18 mouse cellular contexts compared by ENCODE assay signal in the genomic region with DNA sequence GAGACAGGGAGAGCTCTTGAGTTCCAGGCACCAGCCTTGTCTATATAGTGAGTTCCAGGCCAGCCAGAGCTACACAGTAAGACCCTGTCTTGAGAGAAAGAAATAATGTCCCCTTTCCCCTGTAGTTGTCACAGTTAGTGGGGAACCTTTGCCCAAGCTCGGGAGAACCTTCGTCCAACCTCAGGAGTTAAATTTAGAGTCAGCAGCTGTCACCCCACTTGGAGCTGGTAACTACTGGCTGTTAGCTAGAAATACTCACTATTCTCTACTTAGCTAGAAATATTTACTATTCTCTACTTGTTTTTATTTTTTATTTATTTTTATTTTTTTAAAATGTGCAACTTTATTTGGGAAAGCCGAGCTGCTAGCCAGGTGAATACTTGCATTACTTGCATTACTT. TPM values are rescaled to one million over a fixed set of nuclear protein-coding genes. Genes with fewer than 3 reads are reported as not detected.
DNase-seq lines count a peak whose midpoint lies in the region; ATAC-seq and TF ChIP-seq lines count a peak whose summit lies in the region.
"Had no signal": no experiment of that assay in that cellular context is flagged by ENCODE, and none has a peak within 500 bp of the region (broad histone marks: within the 10 kb centered on the region; RNA-seq: fewer than 3 reads in every experiment).

No protein-coding gene starts in this region.

- TF ChIP-seq EP300 in CH12.LX (IDR thresholded peaks at IDR 0.05; ENCODE audit: low read length): no peak

- no peak for ATAC-seq in heart, embryonic 12.5 days (ENCODE audit: insufficient number of reproducible peaks, low FRiP score)
- no peak for ATAC-seq in G1E (ENCODE audit: extremely low read depth, insufficient number of reproducible peaks, low FRiP score, poor library complexity, severe bottlenecking)
- ATAC-seq in liver, embryonic 12.5 days: no peak
- ATAC-seq in activated CD4-positive, CD25-positive, alpha-beta regulatory T cell, adult 4 months: no peak
- ATAC-seq in megakaryocyte progenitor cell, adult 5-6 weeks (replicated peaks; ENCODE audit: poor library complexity): no peak
- ATAC-seq: forebrain, embryonic 13.5 days; midbrain, embryonic 16.5 days had no signal

- no peak for DNase-seq in heart, adult 9 months (ENCODE audit: low spot score in 2 of 2)
- DNase-seq in CH12.LX (ENCODE audit: extremely low read depth) (no peak), G1E (ENCODE audit: low spot score) (no peak)
- DNase-seq: adrenal gland, postnatal 36 days; cerebellum, adult 18-20 months; cerebellum, postnatal 36 days; gastrocnemius, postnatal 10 days; heart, adult 18-20 months; layer of hippocampus, postnatal 36 days; lung, embryonic 14.5 days; lung, postnatal 36 days had no signal

- H3K27me3 ChIP-seq in heart, embryonic 12.5 days (replicated peaks): no peaks in the 10 kb centered on the region
- no peaks in the 10 kb centered on the region for H3K27me3 ChIP-seq in CH12.LX (replicated peaks)
- H3K27me3 ChIP-seq in G1E (ENCODE audit: insufficient read depth, low read length): no peaks in the 10 kb centered on the region
- H3K27me3 ChIP-seq in liver, embryonic 12.5 days (replicated peaks): no peaks in the 10 kb centered on the region
- H3K27me3 ChIP-seq: forebrain, embryonic 13.5 days; limb, embryonic 13.5 days had no signal

- TF ChIP-seq RAD21 in CH12.LX (IDR thresholded peaks at IDR 0.05; ENCODE audit: low read depth, low read length): no peak

- WGBS in heart, embryonic 12.5 days: 64% methylated on average over 3 of the region's 3 CpGs
- 56% methylated on average over 3 of the region's 3 CpGs for WGBS in liver, embryonic 12.5 days (ENCODE audit: insufficient replicate concordance)

- no peak overlapping the region for H3K9ac ChIP-seq in heart, embryonic 12.5 days
- H3K9ac ChIP-seq in CH12.LX (ENCODE audit: insufficient read depth, low read depth): peak overlapping the region; percentile 22; the same call in 1 of the 2 replicates
- peak overlapping the region; percentile 41 for H3K9ac ChIP-seq in liver, embryonic 12.5 days
- H3K9ac ChIP-seq: forebrain, embryonic 13.5 days; limb, embryonic 13.5 days; lung, embryonic 14.5 days had no signal

- no peaks in the 10 kb centered on the region for H3K9me3 ChIP-seq in heart, embryonic 12.5 days (replicated peaks)
- H3K9me3 ChIP-seq in CH12.LX (replicated peaks; ENCODE audit: low read length) (no peaks in the 10 kb centered on the region), G1E (replicated peaks) (no peaks in the 10 kb centered on the region)
- no peaks in the 10 kb centered on the region for H3K9me3 ChIP-seq in liver, embryonic 12.5 days (replicated peaks)
- H3K9me3 ChIP-seq: forebrain, embryonic 13.5 days; limb, embryonic 13.5 days had no signal

- H3K36me3 ChIP-seq in heart, embryonic 12.5 days: peaks cover 20% of the 10 kb centered on the region
- H3K36me3 ChIP-seq in CH12.LX (replicated peaks in 1 of 2; ENCODE audit: control insufficient read depth in 1 of 2, insufficient read depth in 1 of 2, low read length in 1 of 2): peaks cover 11 to 57% of the 10 kb centered on the region in 2 experiments
- H3K36me3 ChIP-seq in G1E (replicated peaks): peaks cover 51% of the 10 kb centered on the region
- H3K36me3 ChIP-seq in liver, embryonic 12.5 days: peaks cover 63% of the 10 kb centered on the region

- H3K27ac ChIP-seq in heart, embryonic 12.5 days (ENCODE audit: poor library complexity, severe bottlenecking): no peak overlapping the region
- no peak overlapping the region for H3K27ac ChIP-seq in CH12.LX (ENCODE audit: insufficient read depth, low read depth)
- H3K27ac ChIP-seq in liver, embryonic 12.5 days: 0 out of 2 replicates have a peak overlapping the region, but pooled peaks have one; percentile 13
- H3K27ac ChIP-seq: forebrain, embryonic 13.5 days; limb, embryonic 13.5 days had no signal

- dilution Hi-C loops in CH12.LX (cut with MboI; ENCODE audit: extremely low pct_ligation_motif_present, extremely low pct_unique_long_range_greater_than_20kb, low sequenced_read_pairs): no loop called here

- no peak for TF ChIP-seq CTCF in CH12.LX (conservative IDR thresholded peaks at IDR 0.05 in 1 of 2, IDR thresholded peaks at IDR 0.05 in 1 of 2; ENCODE audit: low read depth in 2 of 2, low read length in 2 of 2)
- TF ChIP-seq CTCF in G1E (IDR thresholded peaks at IDR 0.05; ENCODE audit: low read depth, low read length): no peak

- H3K79me2 ChIP-seq in CH12.LX (replicated peaks; ENCODE audit: control insufficient read depth, extremely low read depth, insufficient read depth, poor library complexity, severe bottlenecking): peaks cover 82% of the 10 kb centered on the region

- H3K4me1 ChIP-seq in heart, embryonic 12.5 days (replicated peaks): peaks cover 30% of the 10 kb centered on the region
- H3K4me1 ChIP-seq in CH12.LX (ENCODE audit: control insufficient read depth in 1 of 2, insufficient read depth in 2 of 2) (peaks cover 8 to 57% of the 10 kb centered on the region in 2 experiments), G1E (ENCODE audit: insufficient read depth, low read depth, low read length) (peaks cover 55% of the 10 kb centered on the region)
- peaks cover 75% of the 10 kb centered on the region for H3K4me1 ChIP-seq in liver, embryonic 12.5 days

- in situ Hi-C loops in CH12.LX (cut with MboI; ENCODE audit: low pct_ligation_motif_present, low pct_unique_long_range_greater_than_20kb, low sequenced_read_pairs): no loop called here

- no peak overlapping the region for H3K4me3 ChIP-seq in heart, embryonic 12.5 days
- H3K4me3 ChIP-seq in CH12.LX (replicated peaks in 1 of 3; ENCODE audit: low read depth in 2 of 3, low read length in 2 of 3, poor library complexity in 1 of 3) (peak overlapping the region in 2 of 3 experiments; percentile 28 to 42), G1E (ENCODE audit: low read depth, low read length) (peak overlapping the region; percentile 61; the same call in 1 of the 2 replicates)
- peak overlapping the region; percentile 77; the same call in 1 of the 2 replicates for H3K4me3 ChIP-seq in liver, embryonic 12.5 days
- H3K4me3 ChIP-seq: forebrain, embryonic 13.5 days; limb, embryonic 13.5 days had no signal

- TF ChIP-seq POLR2A in CH12.LX (IDR thresholded peaks at IDR 0.05; ENCODE audit: low read depth, low read length): no peak

- peak overlapping the region; percentile 19; the same call in 1 of the 2 replicates for H3K4me2 ChIP-seq in heart, embryonic 12.5 days
- peak overlapping the region; percentile 72 for H3K4me2 ChIP-seq in CH12.LX (ENCODE audit: insufficient read depth, low read depth, poor library complexity, severe bottlenecking)
- H3K4me2 ChIP-seq in liver, embryonic 12.5 days: peak overlapping the region; percentile 77
- H3K4me2 ChIP-seq: forebrain, embryonic 13.5 days; limb, embryonic 13.5 days; lung, embryonic 14.5 days had no signal

TF ChIP-seq in CH12.LX, 34 proteins besides CTCF, POLR2A, EP300 and RAD21 (continues in another document):
- TF ChIP-seq PAX5 (IDR thresholded peaks at IDR 0.05; ENCODE audit: low read length) (no peak), SIN3A (IDR thresholded peaks at IDR 0.05; ENCODE audit: low read length) (no peak), ZKSCAN1 (IDR thresholded peaks at IDR 0.05; ENCODE audit: borderline replicate concordance, low read depth, low read length) (no peak), RCOR1 (conservative IDR thresholded peaks at IDR 0.05; ENCODE audit: low read depth, low read length) (no peak), USF2 (conservative IDR thresholded peaks at IDR 0.05; ENCODE audit: low read depth, low read length) (no peak), KAT2A (IDR thresholded peaks at IDR 0.05; ENCODE audit: insufficient replicate concordance, low read length) (no peak), HCFC1 (IDR thresholded peaks at IDR 0.05; ENCODE audit: low read depth, low read length) (no peak), E2F4 (IDR thresholded peaks at IDR 0.05; ENCODE audit: insufficient replicate concordance, low read depth, low read length) (no peak)

RNA-seq across cellular contexts. Expression of gene G3bp1, which starts 3.7 kb away (rescaled TPM):
- polyA plus RNA-seq in heart, embryonic 12.5 days (2016; fragmentation: Nextera tagmentation; extraction: Ambion mirVana): 139 and 140 TPM in 2 replicates
- total RNA-seq in CH12.LX (2012; rRNA removed) (145 and 182 TPM in 2 replicates), CH12.LX (2014; rRNA removed) (183 and 188 TPM in 2 replicates), G1E (2014; fragmentation: Nextera tagmentation) (97.4 and 104 TPM in 2 replicates), G1E (2017) (122 and 128 TPM in 2 replicates)
- polyA plus RNA-seq in CH12.LX (2012; ENCODE audit: insufficient read length, low read depth) (202 and 233 TPM in 2 replicates), G1E (2012) (365 and 461 TPM in 2 replicates)
- polyA plus RNA-seq in liver, embryonic 12.5 days (2016; fragmentation: Nextera tagmentation; extraction: Ambion mirVana): 136 TPM in 2 replicates
- 10 to 100 TPM; 62.4 to 65.3 TPM for polyA plus RNA-seq in activated CD4-positive, CD25-positive, alpha-beta regulatory T cell, adult 4 months (2017; shearing (Covaris generic))
- 79.3 and 85.5 TPM in 2 replicates for total RNA-seq in megakaryocyte progenitor cell, adult 5-6 weeks (2015)
- 123 and 135 TPM in 2 replicates for total RNA-seq in megakaryocyte progenitor cell, adult 5-6 weeks (2017)

RNA-seq across cellular contexts. Expression of gene Atox1, which starts 12.2 kb away (rescaled TPM):
- polyA plus RNA-seq in heart, embryonic 12.5 days (2016; fragmentation: Nextera tagmentation; extraction: Ambion mirVana): 253 and 258 TPM in 2 replicates
- 445 and 523 TPM in 2 replicates for total RNA-seq in CH12.LX (2012; rRNA removed)
- total RNA-seq in CH12.LX (2014; rRNA removed): 382 and 398 TPM in 2 replicates
- polyA plus RNA-seq in CH12.LX (2012; ENCODE audit: insufficient read length, low read depth): 242 and 264 TPM in 2 replicates
- 37.0 and 37.7 TPM in 2 replicates for total RNA-seq in G1E (2014; fragmentation: Nextera tagmentation)
- 103 and 125 TPM in 2 replicates for total RNA-seq in G1E (2017)
- polyA plus RNA-seq in G1E (2012): 39.7 and 92.8 TPM in 2 replicates
- 203 and 210 TPM in 2 replicates for polyA plus RNA-seq in liver, embryonic 12.5 days (2016; fragmentation: Nextera tagmentation; extraction: Ambion mirVana)
- 100 to 1,000 TPM; 224 to 229 TPM for polyA plus RNA-seq in activated CD4-positive, CD25-positive, alpha-beta regulatory T cell, adult 4 months (2017; shearing (Covaris generic))
- 120 TPM in 2 replicates for total RNA-seq in megakaryocyte progenitor cell, adult 5-6 weeks (2015)
- 54.3 and 72.9 TPM in 2 replicates for total RNA-seq in megakaryocyte progenitor cell, adult 5-6 weeks (2017)

RNA-seq across cellular contexts. Expression of gene Sparc, which starts 50.2 kb away (rescaled TPM):
- 1,393 and 1,408 TPM in 2 replicates for polyA plus RNA-seq in heart, embryonic 12.5 days (2016; fragmentation: Nextera tagmentation; extraction: Ambion mirVana)
- total RNA-seq in CH12.LX (2012; rRNA removed) (0.13 and 0.34 TPM in 2 replicates), CH12.LX (2014; rRNA removed) (not detected in 2 replicates), G1E (2014; fragmentation: Nextera tagmentation) (not detected in 2 replicates), G1E (2017) (0.12 and 0.82 TPM in 2 replicates)
- polyA plus RNA-seq in CH12.LX (2012; ENCODE audit: insufficient read length, low read depth) (0.40 and 0.57 TPM in 2 replicates), G1E (2012) (not detected in 2 replicates)
- polyA plus RNA-seq in liver, embryonic 12.5 days (2016; fragmentation: Nextera tagmentation; extraction: Ambion mirVana): 167 and 173 TPM in 2 replicates
- polyA plus RNA-seq in activated CD4-positive, CD25-positive, alpha-beta regulatory T cell, adult 4 months (2017; shearing (Covaris generic)): not detected
- total RNA-seq in megakaryocyte progenitor cell, adult 5-6 weeks (2015): not detected in 2 replicates
- total RNA-seq in megakaryocyte progenitor cell, adult 5-6 weeks (2017): not detected in 2 replicates

Comparison
In these comparisons a context has a peak if more than half of its experiments do, and no peak if none do; other contexts are left out.
1. H3K4me2 ChIP-seq: peak in every context shown above with its lines; median percentile 77 in liver, embryonic 12.5 days; 72 in CH12.LX; 19 in heart, embryonic 12.5 days.
2. RNA of gene Sparc, which starts 50.2 kb away (polyA plus RNA-seq): 1,393 to 1,408 TPM in heart, embryonic 12.5 days and 167 to 173 TPM in liver, embryonic 12.5 days; 0.40 to 0.57 TPM in CH12.LX, not detected in G1E and not detected in activated CD4-positive, CD25-positive, alpha-beta regulatory T cell, adult 4 months; every median in the first group is over 100 times any median in the second.